Mouse (Mus musculus): Measurements from ENCODE around the gene St6gal1.

DNA sequence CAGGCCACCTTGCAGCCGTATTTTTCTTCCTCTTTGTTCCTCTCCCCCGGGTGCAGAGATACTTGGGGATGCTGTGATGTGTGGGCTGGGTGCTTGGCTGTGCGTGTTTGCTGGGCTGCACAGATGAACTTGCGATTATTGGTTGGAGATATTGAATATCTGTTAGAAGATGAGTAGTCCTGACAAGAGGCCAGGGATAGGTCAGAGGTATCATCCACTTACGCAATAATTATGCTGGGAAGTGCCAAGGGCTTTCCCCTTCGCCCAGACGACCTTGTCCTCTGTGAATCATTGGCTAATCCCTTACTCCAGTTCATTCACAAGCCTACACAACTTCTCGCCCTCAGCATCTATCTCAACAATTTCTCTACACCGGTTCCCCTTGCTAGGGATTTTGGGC lies 65.6 kb downstream of the St6gal1 start:
- no peak for TF ChIP-seq CTCF (IDR thresholded peaks at IDR 0.05; ENCODE audit: low read depth, low read length)
- no peak for TF ChIP-seq POLR2A (IDR thresholded peaks at IDR 0.05; ENCODE audit: borderline replicate concordance, low read depth, low read length)

All from bone marrow macrophage, adult 2 months (primary cell).